Mouse (Mus musculus) hematopoietic stem cell, adult 5-6 weeks (primary cell): ENCODE measurements around the gene Fam243. TPM values are rescaled to one million over a fixed set of nuclear protein-coding genes. Genes with fewer than 3 reads are reported as not detected.

Experiments used
- ATAC-seq, 2 experiments: fragments of 125-278 bp in 1 of 2; replicated peaks in 1 of 2; 2 replicates each; pipeline ENCODE4 v1.8.0; 2016 to 2017; ENCODE audit warnings: inconsistent platforms in 2 of 2, mild to moderate bottlenecking in 2 of 2, moderate number of reproducible peaks in 2 of 2, low read depth in 1 of 2, moderate TSS enrichment in 1 of 2; ENCODE audit not compliant: low FRiP score in 2 of 2, poor library complexity in 2 of 2, severe bottlenecking in 2 of 2, insufficient read depth in 1 of 2, low TSS enrichment in 1 of 2
- total RNA-seq: library from RNA; stranded (forward); fragments of 172-1452, 232-1000 nt; gene quantifications from 2 replicates; pipeline ENCODE4 v1.2.3, GENCODE M21; 2017

Fam243 gene
- total RNA-seq, 1 experiment from 2014 or later, result not detected

- ATAC-seq, result no peak
Observed at GRCm38 (mm10) chr16:92294267-92294970, 26.8 kb downstream of the Fam243 start.

GRCm38 (mm10) chr16:92292101-92292500 is 29.1 kb downstream of the Fam243 start, which contains the start of gene Kcne2:
Gene Kcne2 (plus strand): TSS chr16:92292389.
- no peak for ATAC-seq

- no peak for ATAC-seq
Observed at GRCm38 (mm10) chr16:92290045-92290444, 31.2 kb downstream of the Fam243 start.

- no peak for ATAC-seq
Observed at GRCm38 (mm10) chr16:92288778-92289177, 32.5 kb downstream of the Fam243 start.

GRCm38 (mm10) chr16:92286609-92287008 is 34.6 kb downstream of the Fam243 start:
- peak in 1 of 2 experiments; percentile 63; a peak in 1 of 4 replicates for ATAC-seq

- no peak for ATAC-seq
Observed at GRCm38 (mm10) chr16:92285068-92285467, 36.2 kb downstream of the Fam243 start.

- ATAC-seq, result no peak
Observed at GRCm38 (mm10) chr16:92282671-92283070, 38.6 kb downstream of the Fam243 start.

- no peak for ATAC-seq
Observed at GRCm38 (mm10) chr16:92275526-92275925, 45.7 kb downstream of the Fam243 start.

- no peak for ATAC-seq
Observed at GRCm38 (mm10) chr16:92274516-92274915, 46.7 kb downstream of the Fam243 start.

Other genes with a start within 250 kb of the Fam243 start
- not detected in 2 replicates for gene Kcne2, start 29.1 kb downstream of the Fam243 start, total RNA-seq
- 95.7 and 170 TPM in 2 replicates for gene Smim11, start 20.2 kb downstream of the Fam243 start, total RNA-seq
- gene Kcne1, start 38.0 kb upstream of the Fam243 start, total RNA-seq, result not detected in 2 replicates
- 5.7 and 8.8 TPM in 2 replicates for gene Rcan1, start 149.4 kb upstream of the Fam243 start, total RNA-seq
- gene Clic6, start 164.3 kb upstream of the Fam243 start, total RNA-seq, result 0.50 TPM in 1 of 2 replicates, not detected in the other